Mouse (Mus musculus) lung, postnatal 0 days (tissue): ENCODE measurements at regions not wholly inside any gene's neighbourhood (a gene's known extent, or its start where the extent isn't known, plus 50 kb on each side); places are given as distances from the start of the nearest gene placed in this dataset.

Source experiments
- CTCF ChIP-seq: IDR thresholded peaks from 2 replicates; pipeline ENCODE4 v1.5.1; 2016; ENCODE audit warnings: antibody characterized with exemption, mild to moderate bottlenecking
- EP300 ChIP-seq: IDR thresholded peaks from 2 replicates; pipeline ENCODE4 v1.6.1; 2016; ENCODE audit warnings: antibody characterized with exemption, mild to moderate bottlenecking, control low read depth

GRCm38 (mm10) chr15:97610767-97611166, 94.9 kb downstream of the Rpap3 start:
- no peak for TF ChIP-seq CTCF
- TF ChIP-seq EP300: no peak
